Mouse (Mus musculus) intestine, postnatal 0 days (tissue): ENCODE measurements around the gene Cdc25b. TPM values are rescaled to one million over a fixed set of nuclear protein-coding genes. Genes with fewer than 3 reads are reported as not detected.

ENCODE experiments used
- ATAC-seq: fragments of 200-750 bp; cut with Nextera tagmentation; 2 replicates; pipeline ENCODE4 v1.8.0; 2017; ENCODE audit warnings: mild to moderate bottlenecking, moderate TSS enrichment, moderate library complexity
- H3K27ac ChIP-seq: fragments of 300-500 bp; sonication (generic); 2 replicates; pipeline ENCODE4 v1.5.1; 2014; ENCODE audit warnings: mild to moderate bottlenecking, low read depth, low read length, moderate library complexity
- H3K27me3 ChIP-seq: fragments of 300-500 bp; sonication (generic); replicated peaks from 2 replicates; pipeline ENCODE4 v1.6.1; 2014; ENCODE audit warnings: low read length, mixed read lengths; ENCODE audit not compliant: control insufficient read depth, insufficient read depth
- H3K36me3 ChIP-seq: fragments of 300-500 bp; sonication (generic); 2 replicates; pipeline ENCODE4 v1.6.1; 2014; ENCODE audit warnings: mild to moderate bottlenecking, moderate library complexity; ENCODE audit not compliant: control insufficient read depth, insufficient read depth
- H3K4me1 ChIP-seq: fragments of 300-500 bp; sonication (generic); replicated peaks from 2 replicates; pipeline ENCODE4 v1.6.1; 2014; ENCODE audit warnings: antibody characterized with exemption, low read length, mixed read lengths; ENCODE audit not compliant: control insufficient read depth, insufficient read depth
- H3K4me2 ChIP-seq: fragments of 300-500 bp; sonication (generic); replicated peaks from 2 replicates; pipeline ENCODE4 v1.6.1; 2014; ENCODE audit warnings: low read depth, mild to moderate bottlenecking, moderate library complexity
- H3K4me3 ChIP-seq: fragments of 300-500 bp; sonication (generic); 2 replicates; pipeline ENCODE4 v1.5.1; 2014; ENCODE audit warnings: low read depth, low read length
- H3K9ac ChIP-seq: fragments of 300-500 bp; sonication (generic); 2 replicates; pipeline ENCODE4 v1.6.1; 2014; ENCODE audit warnings: mild to moderate bottlenecking, low read depth, low read length
- H3K9me3 ChIP-seq: fragments of 300-500 bp; sonication (generic); 2 replicates; pipeline ENCODE4 v1.6.1; 2016; ENCODE audit warnings: mixed run types; ENCODE audit not compliant: control insufficient read depth
- CTCF ChIP-seq: sonication (generic); IDR thresholded peaks from 2 replicates; pipeline ENCODE4 v1.5.1; 2016; ENCODE audit warnings: low read depth, mild to moderate bottlenecking, control low read depth, antibody characterized with exemption, moderate library complexity
- WGBS: fragments of 180-500 bp; shearing (Covaris S2); extraction: QIAGEN DNeasy Blood & Tissue Kit; methylation state at CpG from one replicate; pipeline ENCODE4 v1.1.7; 2014; 5-methylcytosine and 5-hydroxymethylcytosine counted together
- polyA plus RNA-seq: library from polyadenylated mRNA; unstranded; fragments of >200 nt; fragmentation: Nextera tagmentation; extraction: Ambion mirVana; gene quantifications from 2 replicates; pipeline ENCODE4 v1.2.1, GENCODE M21; 2015

The Cdc25b gene
- 10.9 and 12.4 TPM in 2 replicates for polyA plus RNA-seq

DNA sequence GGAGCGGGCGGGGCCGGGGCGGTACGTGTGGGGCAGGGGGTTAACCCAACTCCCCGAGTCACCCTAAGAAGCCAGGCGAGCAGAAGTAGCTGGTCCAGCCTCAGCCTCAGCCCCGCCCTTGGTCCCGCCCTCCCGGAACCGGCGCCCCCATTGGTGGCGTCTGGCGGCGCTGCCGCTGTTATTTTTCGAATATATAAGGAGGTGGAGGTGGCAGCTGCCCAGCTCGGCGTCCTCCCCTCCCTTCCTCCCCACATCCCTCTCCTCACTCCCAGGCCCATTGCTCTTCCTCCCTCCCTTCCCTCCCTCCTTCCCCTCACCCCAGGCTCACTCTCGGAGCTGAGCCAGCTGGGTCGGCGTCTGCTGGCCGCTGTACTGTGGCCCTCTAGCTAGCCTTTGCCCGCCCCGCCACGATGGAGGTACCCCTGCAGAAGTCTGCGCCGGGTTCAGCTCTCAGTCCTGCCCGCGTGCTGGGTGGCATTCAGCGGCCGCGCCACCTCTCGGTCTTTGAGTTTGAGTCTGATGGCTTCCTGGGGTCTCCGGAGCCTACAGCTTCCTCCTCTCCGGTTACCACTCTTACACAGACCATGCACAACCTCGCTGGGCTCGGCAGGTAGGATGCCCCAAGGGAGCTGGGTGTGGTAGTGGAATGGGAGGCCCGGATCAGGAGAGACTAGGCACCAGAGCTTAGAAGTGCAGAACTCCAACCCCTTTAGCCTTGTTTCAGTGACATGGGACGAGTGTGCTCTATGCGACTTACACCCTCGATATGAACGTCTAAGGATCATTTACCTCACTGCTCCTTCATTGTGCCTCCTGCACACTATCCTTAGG is at the start of gene Cdc25b, which contains the start of gene Spef1:
TSS of gene Cdc25b (plus strand) at position 179 of the 831 bp plus-strand sequence.
TSS of gene Spef1 (minus strand) at position 512 of the 831 bp plus-strand sequence.
- Histone ChIP-seq H3K9ac (peak within 1 kb of the TSS; percentile 55), H3K4me3 (peak within 1 kb of the TSS; percentile 53), H3K27me3 (no peaks in the 10 kb centered on the region), H3K27ac (peak within 1 kb of the TSS; percentile 35; the same call in 1 of the 2 replicates), H3K9me3 (no peaks in the 10 kb centered on the region), H3K36me3 (peaks cover 6% of the 10 kb centered on the region; the same call in 1 of the 2 replicates), H3K4me1 (peaks cover 3% of the 10 kb centered on the region; the same call in 1 of the 2 replicates), H3K4me2 (peak within 1 kb of the TSS; percentile 78)
- ATAC-seq = peak; percentile 84
- TF ChIP-seq CTCF = peak; percentile 47
- WGBS = under 1% methylated on average over 43 of the region's 43 CpGs

- Histone ChIP-seq H3K27me3 (no peaks in the 10 kb centered on the region), H3K9me3 (no peaks in the 10 kb centered on the region), H3K4me3 (no peak overlapping the region), H3K36me3 (no peaks in the 10 kb centered on the region; the same call in 1 of the 2 replicates), H3K4me1 (no peaks in the 10 kb centered on the region), H3K9ac (no peak overlapping the region), H3K27ac (no peak overlapping the region), H3K4me2 (no peak overlapping the region)
- ATAC-seq = no peak
- TF ChIP-seq CTCF = no peak
- WGBS = 86% methylated on average over 4 of the region's 4 CpGs
Observed at GRCm38 (mm10) chr2:131138296-131138695, 48.5 kb upstream of the Cdc25b start.

DNA sequence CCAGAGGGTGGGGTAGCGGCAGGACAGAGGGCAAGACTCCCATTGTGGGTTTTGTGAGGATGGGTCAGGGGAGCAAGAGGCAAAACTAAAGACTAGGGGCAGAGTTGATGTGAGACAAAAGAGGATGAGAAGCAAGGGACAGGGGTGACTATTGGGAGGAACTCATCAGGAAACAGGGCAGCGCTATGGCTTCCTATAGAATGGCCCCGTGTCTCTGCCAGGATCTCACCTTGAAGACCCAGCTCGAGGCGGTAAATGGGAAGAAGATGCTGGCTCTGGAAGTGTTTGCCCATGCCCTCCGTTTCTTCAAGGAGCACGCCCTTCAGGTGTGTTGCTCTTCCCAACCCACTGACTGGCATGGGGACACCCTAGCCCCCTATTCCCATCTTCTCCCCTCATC is 48.0 kb upstream of the Cdc25b start:
- H3K27me3 ChIP-seq = no peaks in the 10 kb centered on the region
- no peaks in the 10 kb centered on the region for H3K9me3 ChIP-seq
- no peak for ATAC-seq
- H3K36me3 ChIP-seq = no peaks in the 10 kb centered on the region; the same call in 1 of the 2 replicates
- H3K9ac ChIP-seq = no peak overlapping the region
- H3K4me1 ChIP-seq = no peaks in the 10 kb centered on the region
- no peak overlapping the region for H3K4me2 ChIP-seq
- 90% methylated on average over 7 of the region's 7 CpGs for WGBS
- no peak overlapping the region for H3K4me3 ChIP-seq
- no peak overlapping the region for H3K27ac ChIP-seq
- TF ChIP-seq CTCF = no peak

DNA sequence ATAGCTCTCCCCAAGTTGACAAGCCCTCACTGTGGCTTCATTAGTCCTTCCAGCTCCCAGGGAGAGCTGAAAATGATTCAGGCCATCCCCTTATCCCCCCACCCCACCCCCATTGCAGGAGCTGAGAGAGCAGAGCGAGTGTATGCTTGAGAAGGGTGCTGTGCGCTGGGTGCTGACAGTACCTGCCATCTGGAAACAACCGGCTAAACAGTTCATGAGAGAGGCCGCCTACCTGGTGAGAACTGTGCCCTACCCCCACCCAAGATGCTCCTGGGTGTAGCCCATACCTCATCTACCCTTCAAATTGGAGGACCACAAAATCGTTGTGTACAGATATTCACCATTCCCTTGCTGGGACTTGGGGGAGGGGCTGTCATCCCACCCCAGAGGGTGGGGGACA is 47.5 kb upstream of the Cdc25b start:
- Histone ChIP-seq H3K27me3 (no peaks in the 10 kb centered on the region), H3K9ac (no peak overlapping the region), H3K36me3 (peaks cover 1% of the 10 kb centered on the region; the same call in 1 of the 2 replicates), H3K9me3 (no peaks in the 10 kb centered on the region), H3K4me1 (no peaks in the 10 kb centered on the region), H3K4me3 (no peak overlapping the region), H3K27ac (no peak overlapping the region), H3K4me2 (no peak overlapping the region)
- no peak for ATAC-seq
- 89% methylated on average over 5 of the region's 5 CpGs for WGBS
- no peak for TF ChIP-seq CTCF

- no peak overlapping the region for H3K4me2 ChIP-seq
- H3K9me3 ChIP-seq = no peaks in the 10 kb centered on the region
- H3K4me1 ChIP-seq = no peaks in the 10 kb centered on the region
- H3K27ac ChIP-seq = 0 out of 2 replicates have a peak overlapping the region, but pooled peaks have one; percentile 24
- no peak for TF ChIP-seq CTCF
- peak; percentile 31 for ATAC-seq
- no peak overlapping the region for H3K4me3 ChIP-seq
- H3K9ac ChIP-seq = no peak overlapping the region
- peaks cover 9% of the 10 kb centered on the region; the same call in 1 of the 2 replicates for H3K36me3 ChIP-seq
- WGBS = 19% methylated on average over 5 of the region's 5 CpGs
- H3K27me3 ChIP-seq = no peaks in the 10 kb centered on the region
Observed at GRCm38 (mm10) chr2:131139886-131140532, 46.7 kb upstream of the Cdc25b start.

- Histone ChIP-seq H3K27me3 (no peaks in the 10 kb centered on the region), H3K4me3 (no peak overlapping the region), H3K36me3 (peaks cover 12% of the 10 kb centered on the region; the same call in 1 of the 2 replicates), H3K4me2 (no peak overlapping the region), H3K9ac (no peak overlapping the region), H3K4me1 (no peaks in the 10 kb centered on the region), H3K9me3 (no peaks in the 10 kb centered on the region), H3K27ac (0 out of 2 replicates have a peak overlapping the region, but pooled peaks have one; percentile 24)
- TF ChIP-seq CTCF = no peak
- ATAC-seq = no peak
- WGBS = 55% methylated on average over 5 of the region's 5 CpGs
Observed at GRCm38 (mm10) chr2:131140533-131140905, 46.2 kb upstream of the Cdc25b start.
